ENCODE assay signal across 12 mouse cellular contexts in genomic region chr4:155318266-155318665, GRCm38 (mm10). TPM values are rescaled to one million over a fixed set of nuclear protein-coding genes. Genes with fewer than 3 reads are reported as not detected.
DNase-seq lines count a peak whose midpoint lies in the region; ATAC-seq and TF ChIP-seq lines count a peak whose summit lies in the region.
"Had no signal": no experiment of that assay in that cellular context is flagged by ENCODE, and none has a peak within 500 bp of the region (broad histone marks: within the 10 kb centered on the region; RNA-seq: fewer than 3 reads in every experiment).

No protein-coding gene starts in this region.

- no peak overlapping the region for H3K9ac ChIP-seq in forebrain, embryonic 11.5 days (ENCODE audit: low read length)
- H3K9ac ChIP-seq in CH12.LX (ENCODE audit: insufficient read depth, low read depth), result no peak overlapping the region
- no peak overlapping the region for H3K9ac ChIP-seq in heart, embryonic 11.5 days (ENCODE audit: low read depth, low read length)
- H3K9ac ChIP-seq: hindbrain, embryonic 14.5 days had no signal

- no peak for TF ChIP-seq CTCF in CH12.LX (conservative IDR thresholded peaks at IDR 0.05 in 1 of 2, IDR thresholded peaks at IDR 0.05 in 1 of 2; ENCODE audit: low read depth in 2 of 2, low read length in 2 of 2)

- TF ChIP-seq POLR2A in CH12.LX (IDR thresholded peaks at IDR 0.05; ENCODE audit: low read depth, low read length), result no peak

- WGBS in forebrain, embryonic 11.5 days, result 40% methylated on average over 2 of the region's 2 CpGs
- WGBS in forebrain, embryonic 10.5 days, result 52% methylated on average over 2 of the region's 2 CpGs
- 20% methylated on average over 2 of the region's 2 CpGs for WGBS in heart, embryonic 11.5 days (ENCODE audit: insufficient replicate concordance)

- H3K4me1 ChIP-seq in forebrain, embryonic 11.5 days (replicated peaks; ENCODE audit: control insufficient read depth, insufficient read depth, low read length), result peaks cover 2% of the 10 kb centered on the region; the same call in 1 of the 2 replicates
- H3K4me1 ChIP-seq in forebrain, embryonic 10.5 days, result peaks cover 27% of the 10 kb centered on the region
- H3K4me1 ChIP-seq in CH12.LX (ENCODE audit: control insufficient read depth in 1 of 2, insufficient read depth in 2 of 2), result peaks cover 5 to 6% of the 10 kb centered on the region in 2 experiments; a peak in 3 of 4 replicates
- H3K4me1 ChIP-seq in heart, embryonic 11.5 days (ENCODE audit: control insufficient read depth, insufficient read depth, low read length), result no peaks in the 10 kb centered on the region

- DNase-seq in forebrain, embryonic 11.5 days (ENCODE audit: low spot score), result peak; percentile 61
- DNase-seq in forebrain, embryonic 10.5 days (ENCODE audit: extremely low spot score, low spot score), result no peak
- DNase-seq in CH12.LX (ENCODE audit: extremely low read depth), result peak; percentile 58
- DNase-seq in cerebellum, adult 11 months, result no peak
- DNase-seq in layer of hippocampus, postnatal 10 days (ENCODE audit: low spot score in 2 of 2), result no peak
- DNase-seq: cerebellum, postnatal 10 days; thymus, postnatal 36 days had no signal

- no peak overlapping the region for H3K27ac ChIP-seq in forebrain, embryonic 11.5 days (ENCODE audit: low read depth, low read length)
- H3K27ac ChIP-seq in forebrain, embryonic 10.5 days, result no peak overlapping the region
- H3K27ac ChIP-seq in CH12.LX (ENCODE audit: insufficient read depth, low read depth), result no peak overlapping the region
- H3K27ac ChIP-seq in heart, embryonic 11.5 days (ENCODE audit: low read depth, low read length), result no peak overlapping the region
- H3K27ac ChIP-seq: hindbrain, embryonic 14.5 days had no signal

- TF ChIP-seq EP300 in CH12.LX (IDR thresholded peaks at IDR 0.05; ENCODE audit: low read length), result no peak

- no peak for TF ChIP-seq RAD21 in CH12.LX (IDR thresholded peaks at IDR 0.05; ENCODE audit: low read depth, low read length)

- H3K36me3 ChIP-seq in forebrain, embryonic 11.5 days (ENCODE audit: control insufficient read depth, insufficient read depth, low read length), result no peaks in the 10 kb centered on the region
- H3K36me3 ChIP-seq in forebrain, embryonic 10.5 days (replicated peaks), result no peaks in the 10 kb centered on the region
- H3K36me3 ChIP-seq in CH12.LX (replicated peaks in 1 of 2; ENCODE audit: control insufficient read depth in 1 of 2, insufficient read depth in 1 of 2, low read length in 1 of 2), result no peaks in the 10 kb centered on the region
- no peaks in the 10 kb centered on the region for H3K36me3 ChIP-seq in heart, embryonic 11.5 days (ENCODE audit: control insufficient read depth, insufficient read depth, low read length)
- H3K36me3 ChIP-seq: G1E had no signal

- no peak overlapping the region for H3K4me3 ChIP-seq in forebrain, embryonic 11.5 days (ENCODE audit: low read depth, low read length)
- no peak overlapping the region for H3K4me3 ChIP-seq in forebrain, embryonic 10.5 days
- H3K4me3 ChIP-seq in CH12.LX (replicated peaks in 1 of 3; ENCODE audit: low read depth in 2 of 3, low read length in 2 of 3, poor library complexity in 1 of 3), result no peak overlapping the region
- no peak overlapping the region for H3K4me3 ChIP-seq in heart, embryonic 11.5 days (ENCODE audit: low read depth, low read length)

- in situ Hi-C loops in CH12.LX (cut with MboI; ENCODE audit: low pct_ligation_motif_present, low pct_unique_long_range_greater_than_20kb, low sequenced_read_pairs), result no loop called here

- H3K9me3 ChIP-seq in forebrain, embryonic 11.5 days (ENCODE audit: control insufficient read depth, low read length), result no peaks in the 10 kb centered on the region
- H3K9me3 ChIP-seq in forebrain, embryonic 10.5 days, result no peaks in the 10 kb centered on the region
- peaks cover 5% of the 10 kb centered on the region for H3K9me3 ChIP-seq in CH12.LX (replicated peaks; ENCODE audit: low read length)
- H3K9me3 ChIP-seq in heart, embryonic 11.5 days (replicated peaks; ENCODE audit: control insufficient read depth, low read length), result no peaks in the 10 kb centered on the region
- H3K9me3 ChIP-seq: G1E had no signal

- no peak overlapping the region for H3K4me2 ChIP-seq in forebrain, embryonic 11.5 days (ENCODE audit: low read depth, low read length, severe bottlenecking)
- peak overlapping the region; percentile 21; the same call in 1 of the 2 replicates for H3K4me2 ChIP-seq in CH12.LX (ENCODE audit: insufficient read depth, low read depth, poor library complexity, severe bottlenecking)
- no peak overlapping the region for H3K4me2 ChIP-seq in heart, embryonic 11.5 days
- H3K4me2 ChIP-seq: hindbrain, embryonic 14.5 days had no signal

- H3K27me3 ChIP-seq in forebrain, embryonic 11.5 days (ENCODE audit: control insufficient read depth, insufficient read depth, low read length), result no peaks in the 10 kb centered on the region
- 0 out of 2 replicates have a peak, but pooled peaks cover 13% of the 10 kb centered on the region for H3K27me3 ChIP-seq in forebrain, embryonic 10.5 days (ENCODE audit: poor library complexity, severe bottlenecking)
- peaks cover 74% of the 10 kb centered on the region for H3K27me3 ChIP-seq in CH12.LX (replicated peaks)
- H3K27me3 ChIP-seq in heart, embryonic 11.5 days (ENCODE audit: control insufficient read depth, insufficient read depth, low read length), result no peaks in the 10 kb centered on the region

- no peak for ATAC-seq in forebrain, embryonic 11.5 days (replicated peaks; ENCODE audit: low FRiP score)
- ATAC-seq in hematopoietic stem cell, adult 5-6 weeks (replicated peaks in 1 of 2; ENCODE audit: insufficient read depth in 1 of 2, low FRiP score in 2 of 2, low TSS enrichment in 1 of 2, low read depth in 1 of 2, poor library complexity in 2 of 2, severe bottlenecking in 2 of 2), result peak; percentile 8 to 64; a peak in 1 of 4 replicates
- ATAC-seq in megakaryocyte, adult 5-6 weeks (ENCODE audit: poor library complexity, severe bottlenecking), result peak; percentile 78
- no peak for ATAC-seq in heart, embryonic 11.5 days (replicated peaks; ENCODE audit: insufficient number of reproducible peaks, low FRiP score, low TSS enrichment)

- dilution Hi-C loops in CH12.LX (cut with MboI; ENCODE audit: extremely low pct_ligation_motif_present, extremely low pct_unique_long_range_greater_than_20kb, low sequenced_read_pairs), result no loop called here

- H3K79me2 ChIP-seq in CH12.LX (replicated peaks; ENCODE audit: control insufficient read depth, extremely low read depth, insufficient read depth, poor library complexity, severe bottlenecking), result no peaks in the 10 kb centered on the region

TF ChIP-seq in CH12.LX, 34 proteins besides CTCF, POLR2A, EP300 and RAD21:
- no peak for TF ChIP-seq RCOR1 (conservative IDR thresholded peaks at IDR 0.05; ENCODE audit: low read depth, low read length)
- no peak for TF ChIP-seq JUN (IDR thresholded peaks at IDR 0.05; ENCODE audit: insufficient read depth, low read depth, low read length)
- no peak for TF ChIP-seq ZC3H11A (IDR thresholded peaks at IDR 0.05; ENCODE audit: low read depth, low read length)
- no peak for TF ChIP-seq USF1 (IDR thresholded peaks at IDR 0.05; ENCODE audit: low read depth, low read length)
- TF ChIP-seq BHLHE40 (IDR thresholded peaks at IDR 0.05; ENCODE audit: low read depth, low read length), result no peak
- no peak for TF ChIP-seq E2F4 (IDR thresholded peaks at IDR 0.05; ENCODE audit: insufficient replicate concordance, low read depth, low read length)
- TF ChIP-seq ETS1 (conservative IDR thresholded peaks at IDR 0.05; ENCODE audit: low read depth, low read length), result no peak
- TF ChIP-seq KAT2A (IDR thresholded peaks at IDR 0.05; ENCODE audit: insufficient replicate concordance, low read length), result no peak
- no peak for TF ChIP-seq NRF1 (IDR thresholded peaks at IDR 0.05; ENCODE audit: low read depth, low read length)
- no peak for TF ChIP-seq SMC3 (IDR thresholded peaks at IDR 0.05; ENCODE audit: low read depth, low read length)
- TF ChIP-seq MAX (IDR thresholded peaks at IDR 0.05; ENCODE audit: low read length), result no peak

RNA-seq across cellular contexts. Expression of gene Prkcz, which starts 42.9 kb away (rescaled TPM):
- polyA plus RNA-seq in forebrain, embryonic 11.5 days (2014; fragmentation: Nextera tagmentation; extraction: Ambion mirVana), result 16.5 and 20.8 TPM in 2 replicates
- 15.5 and 16.8 TPM in 2 replicates for polyA plus RNA-seq in forebrain, embryonic 10.5 days (2016; fragmentation: Nextera tagmentation; extraction: Ambion mirVana)
- total RNA-seq in CH12.LX (2012; rRNA removed), result 8.4 and 11.8 TPM in 2 replicates
- total RNA-seq in CH12.LX (2014; rRNA removed), result 0.16 TPM in 1 of 2 replicates, not detected in the other
- 1.6 and 2.5 TPM in 2 replicates for polyA plus RNA-seq in CH12.LX (2012; ENCODE audit: insufficient read length, low read depth)
- total RNA-seq in hematopoietic stem cell, adult 5-6 weeks (2017), result not detected in 2 replicates
- total RNA-seq in megakaryocyte, adult 5-6 weeks (2015), result 0.07 TPM in 1 of 2 replicates, not detected in the other
- 0.12 and 0.18 TPM in 2 replicates for total RNA-seq in megakaryocyte, adult 5-6 weeks (2017)
- 6.8 and 8.2 TPM in 2 replicates for polyA plus RNA-seq in heart, embryonic 11.5 days (2014; fragmentation: Nextera tagmentation; extraction: Ambion mirVana)
- total RNA-seq in layer of hippocampus, postnatal 10 days (2021), result 100 to 1,000 TPM; 123 to 138 TPM
- polyA plus RNA-seq: G1E had no signal

Comparison
In these comparisons a context has a peak if more than half of its experiments do, and no peak if none do; other contexts are left out.
1. DNase-seq: peak in forebrain, embryonic 11.5 days (single experiment) and CH12.LX (single experiment); none in forebrain, embryonic 10.5 days (single experiment), cerebellum, adult 11 months (single experiment) and layer of hippocampus, postnatal 10 days (0 of 2).
2. ATAC-seq: peak in hematopoietic stem cell, adult 5-6 weeks (2 of 2) and megakaryocyte, adult 5-6 weeks (single experiment); none in forebrain, embryonic 11.5 days (single experiment) and heart, embryonic 11.5 days (single experiment).
3. RNA of gene Prkcz, which starts 42.9 kb away (total RNA-seq): 123 to 138 TPM in layer of hippocampus, postnatal 10 days; 0.16 to 11.8 TPM in CH12.LX, 0.07 to 0.18 TPM in megakaryocyte, adult 5-6 weeks and not detected in hematopoietic stem cell, adult 5-6 weeks; every median in the first group is over 4 times any median in the second.